11 mouse cellular contexts compared by ENCODE assay signal in genomic region chr10:127594405-127594804, GRCm38 (mm10). TPM values are rescaled to one million over a fixed set of nuclear protein-coding genes. Genes with fewer than 3 reads are reported as not detected.
A peak's percentile ranks its signal among the peaks of the same experiment; 100 is the strongest.
DNase-seq lines count a peak whose midpoint lies in the region; ATAC-seq and TF ChIP-seq lines count a peak whose summit lies in the region.
"Had no signal": no experiment of that assay in that cellular context is flagged by ENCODE, and none has a peak within 500 bp of the region (broad histone marks: within the 10 kb centered on the region; RNA-seq: fewer than 3 reads in every experiment).

No protein-coding gene starts in this region.

- WGBS in heart, embryonic 11.5 days (ENCODE audit: insufficient replicate concordance) = 69% methylated on average over 8 of the region's 8 CpGs
- WGBS in liver, embryonic 13.5 days (ENCODE audit: insufficient replicate concordance) = 23% methylated on average over 8 of the region's 8 CpGs
- 34% methylated on average over 8 of the region's 8 CpGs for WGBS in thymus, adult 2 months

- no peak for TF ChIP-seq POLR2A in thymus, adult 2 months (IDR thresholded peaks at IDR 0.05; ENCODE audit: control insufficient read depth, extremely low read depth, insufficient read depth, low read length, poor library complexity)

- no peak overlapping the region for H3K4me3 ChIP-seq in heart, embryonic 11.5 days (ENCODE audit: low read depth, low read length)
- H3K4me3 ChIP-seq in liver, embryonic 13.5 days (replicated peaks) = no peak overlapping the region
- H3K4me3 ChIP-seq in thymus, adult 2 months (ENCODE audit: control insufficient read depth, insufficient read depth, low read length) = no peak overlapping the region
- H3K4me3 ChIP-seq: forebrain, embryonic 15.5 days had no signal

- no peak overlapping the region for H3K4me2 ChIP-seq in heart, embryonic 11.5 days
- H3K4me2 ChIP-seq in liver, embryonic 13.5 days = no peak overlapping the region
- H3K4me2 ChIP-seq: forebrain, embryonic 15.5 days had no signal

- H3K27me3 ChIP-seq in heart, embryonic 11.5 days (ENCODE audit: control insufficient read depth, insufficient read depth, low read length) = no peaks in the 10 kb centered on the region
- no peaks in the 10 kb centered on the region for H3K27me3 ChIP-seq in liver, embryonic 13.5 days
- H3K27me3 ChIP-seq in thymus, adult 2 months (ENCODE audit: control insufficient read depth, insufficient read depth, low read length) = no peaks in the 10 kb centered on the region
- H3K27me3 ChIP-seq: forebrain, embryonic 15.5 days had no signal

- no peaks in the 10 kb centered on the region for H3K9me3 ChIP-seq in heart, embryonic 11.5 days (replicated peaks; ENCODE audit: control insufficient read depth, low read length)
- no peaks in the 10 kb centered on the region for H3K9me3 ChIP-seq in liver, embryonic 13.5 days (replicated peaks)
- H3K9me3 ChIP-seq: forebrain, embryonic 15.5 days had no signal

- no peak overlapping the region for H3K27ac ChIP-seq in heart, embryonic 11.5 days (ENCODE audit: low read depth, low read length)
- H3K27ac ChIP-seq in liver, embryonic 13.5 days = peak overlapping the region; percentile 21
- no peak overlapping the region for H3K27ac ChIP-seq in thymus, adult 2 months (ENCODE audit: control insufficient read depth, insufficient read depth, low read length)
- H3K27ac ChIP-seq: forebrain, embryonic 15.5 days had no signal

- no peak overlapping the region for H3K9ac ChIP-seq in heart, embryonic 11.5 days (ENCODE audit: low read depth, low read length)
- no peak overlapping the region for H3K9ac ChIP-seq in liver, embryonic 13.5 days
- H3K9ac ChIP-seq: forebrain, embryonic 15.5 days had no signal

- TF ChIP-seq CTCF in thymus, adult 2 months (IDR thresholded peaks at IDR 0.05; ENCODE audit: borderline replicate concordance, control insufficient read depth, extremely low read depth, insufficient read depth, low read length, poor library complexity) = no peak

- ATAC-seq in heart, embryonic 11.5 days (replicated peaks; ENCODE audit: insufficient number of reproducible peaks, low FRiP score, low TSS enrichment) = no peak
- ATAC-seq in liver, embryonic 13.5 days (ENCODE audit: low read depth) = no peak
- ATAC-seq in granulocyte monocyte progenitor cell, adult 5-6 weeks (replicated peaks; ENCODE audit: poor library complexity, severe bottlenecking) = peak; percentile 34
- peak; percentile 20 for ATAC-seq in monocyte, adult 5-6 weeks (replicated peaks; ENCODE audit: insufficient number of reproducible peaks, low FRiP score, low TSS enrichment, poor library complexity, severe bottlenecking)
- ATAC-seq: forebrain, embryonic 15.5 days had no signal

- peaks cover 12% of the 10 kb centered on the region; the same call in 1 of the 2 replicates for H3K36me3 ChIP-seq in heart, embryonic 11.5 days (ENCODE audit: control insufficient read depth, insufficient read depth, low read length)
- H3K36me3 ChIP-seq in liver, embryonic 13.5 days = peaks cover 24% of the 10 kb centered on the region
- no peaks in the 10 kb centered on the region for H3K36me3 ChIP-seq in thymus, adult 2 months (ENCODE audit: control insufficient read depth, insufficient read depth, low read length)

- peak; percentile 66 to 83 for DNase-seq in heart, adult 18-20 months
- DNase-seq in liver, embryonic 13.5 days = no peak
- no peak for DNase-seq in liver
- DNase-seq in thymus, adult 2 months = no peak
- DNase-seq in embryo, embryonic 10.5 days (ENCODE audit: low spot score) = no peak
- DNase-seq: kidney, postnatal 25 days; midbrain, embryonic 14.5 days had no signal

- H3K4me1 ChIP-seq in heart, embryonic 11.5 days (ENCODE audit: control insufficient read depth, insufficient read depth, low read length) = peaks cover 63% of the 10 kb centered on the region
- H3K4me1 ChIP-seq in liver, embryonic 13.5 days (replicated peaks) = peaks cover 50% of the 10 kb centered on the region
- peaks cover 27% of the 10 kb centered on the region for H3K4me1 ChIP-seq in thymus, adult 2 months (replicated peaks; ENCODE audit: control insufficient read depth, insufficient read depth, low read length)

RNA-seq across cellular contexts. Expression of gene Lrp1, which starts 26.5 kb away (rescaled TPM):
- total RNA-seq in heart, adult 18-20 months (2021) = 10 to 100 TPM; 65.2 to 69.7 TPM
- 32.8 and 34.6 TPM in 2 replicates for polyA plus RNA-seq in heart, embryonic 11.5 days (2014; fragmentation: Nextera tagmentation; extraction: Ambion mirVana)
- polyA plus RNA-seq in liver, embryonic 13.5 days (2015; fragmentation: Nextera tagmentation; extraction: Ambion mirVana) = 15.1 and 16.9 TPM in 2 replicates
- total RNA-seq in granulocyte monocyte progenitor cell, adult 5-6 weeks (2014; fragmentation: Nextera tagmentation) = 13.9 and 15.0 TPM in 2 replicates
- total RNA-seq in granulocyte monocyte progenitor cell, adult 5-6 weeks (2017) = 5.7 and 18.1 TPM in 2 replicates
- 147 to 219 TPM (median 171 TPM) in 3 replicates for total RNA-seq in monocyte, adult 5-6 weeks (2017)
- polyA plus RNA-seq in thymus, adult 2 months (2012; rRNA removed) = 35.3 and 40.3 TPM in 2 replicates

RNA-seq across cellular contexts. Expression of gene Stat6, which starts 48.4 kb away (rescaled TPM):
- total RNA-seq in heart, adult 18-20 months (2021) = 10 to 100 TPM; 45.2 to 45.7 TPM
- 21.0 and 27.1 TPM in 2 replicates for polyA plus RNA-seq in heart, embryonic 11.5 days (2014; fragmentation: Nextera tagmentation; extraction: Ambion mirVana)
- polyA plus RNA-seq in liver, embryonic 13.5 days (2015; fragmentation: Nextera tagmentation; extraction: Ambion mirVana) = 12.3 and 15.5 TPM in 2 replicates
- 71.6 and 82.1 TPM in 2 replicates for total RNA-seq in granulocyte monocyte progenitor cell, adult 5-6 weeks (2014; fragmentation: Nextera tagmentation)
- 46.0 and 67.5 TPM in 2 replicates for total RNA-seq in granulocyte monocyte progenitor cell, adult 5-6 weeks (2017)
- 171 to 211 TPM (median 204 TPM) in 3 replicates for total RNA-seq in monocyte, adult 5-6 weeks (2017)
- polyA plus RNA-seq in thymus, adult 2 months (2012; rRNA removed) = 168 and 185 TPM in 2 replicates

Comparison
In these comparisons a context has a peak if more than half of its experiments do, and no peak if none do; other contexts are left out.
1. DNase-seq: peak in heart, adult 18-20 months (2 of 2); none in liver, embryonic 13.5 days (single experiment), liver (single experiment), thymus, adult 2 months (single experiment) and embryo, embryonic 10.5 days (single experiment).
2. ATAC-seq: peak in granulocyte monocyte progenitor cell, adult 5-6 weeks (single experiment) and monocyte, adult 5-6 weeks (single experiment); none in heart, embryonic 11.5 days (single experiment) and liver, embryonic 13.5 days (single experiment).